Mouse (Mus musculus): ENCODE measurements at regions not wholly inside any gene's neighbourhood (a gene's known extent, or its start where the extent isn't known, plus 50 kb on each side); places are given as distances from the start of the nearest gene placed in this dataset.

DNA sequence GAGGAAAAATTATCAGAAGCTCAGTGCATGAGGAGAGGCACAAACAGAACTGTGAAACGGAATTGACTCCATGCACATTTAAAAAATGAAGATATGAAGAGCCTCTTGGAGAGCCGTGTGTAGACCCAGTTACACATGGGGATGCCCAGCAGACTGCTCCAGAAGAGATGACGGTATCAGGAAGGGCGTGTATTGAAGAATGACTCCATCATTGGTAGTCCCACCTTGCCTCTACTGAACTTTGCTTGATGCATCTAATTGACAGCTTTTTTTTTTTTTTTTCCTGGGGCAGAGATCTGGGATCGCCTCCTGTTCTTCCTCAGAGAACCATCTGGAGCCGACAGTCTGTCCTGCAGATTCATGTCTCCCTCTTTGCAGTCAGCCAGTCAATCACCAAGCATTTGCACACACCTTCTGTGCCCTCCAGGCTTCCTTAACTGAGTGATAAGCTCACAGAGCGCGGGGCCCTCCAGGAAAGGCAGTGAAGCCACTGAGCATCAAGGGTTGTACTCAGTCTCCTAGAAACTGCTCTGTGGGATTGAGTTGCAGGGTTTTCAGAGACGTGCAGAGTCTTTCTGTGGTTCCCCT, 57.6 kb upstream of the D1Pas1 start:
- DNase-seq (ENCODE audit: low spot score in 2 of 2), result no peak

DNA sequence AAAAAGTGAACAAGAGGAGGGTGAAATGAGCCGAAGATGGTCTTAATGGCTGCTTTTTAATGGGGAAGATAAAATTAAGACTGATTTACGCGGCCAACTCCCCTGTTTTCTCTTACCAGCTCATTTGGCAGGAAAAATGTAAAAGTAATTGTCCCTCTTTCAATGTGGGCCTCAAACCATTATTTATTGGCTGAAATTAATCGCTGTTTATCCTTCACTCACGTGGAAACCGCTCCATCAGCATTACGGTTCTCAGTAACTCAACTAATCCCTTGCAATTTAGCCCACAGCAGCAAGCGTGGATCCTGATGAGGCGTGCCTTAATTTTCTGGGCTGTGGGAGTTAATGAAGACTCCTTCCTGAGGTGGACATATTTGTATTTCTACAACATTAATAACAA, 58.1 kb upstream of the D1Pas1 start:
- DNase-seq (ENCODE audit: low spot score in 2 of 2), result no peak

DNA sequence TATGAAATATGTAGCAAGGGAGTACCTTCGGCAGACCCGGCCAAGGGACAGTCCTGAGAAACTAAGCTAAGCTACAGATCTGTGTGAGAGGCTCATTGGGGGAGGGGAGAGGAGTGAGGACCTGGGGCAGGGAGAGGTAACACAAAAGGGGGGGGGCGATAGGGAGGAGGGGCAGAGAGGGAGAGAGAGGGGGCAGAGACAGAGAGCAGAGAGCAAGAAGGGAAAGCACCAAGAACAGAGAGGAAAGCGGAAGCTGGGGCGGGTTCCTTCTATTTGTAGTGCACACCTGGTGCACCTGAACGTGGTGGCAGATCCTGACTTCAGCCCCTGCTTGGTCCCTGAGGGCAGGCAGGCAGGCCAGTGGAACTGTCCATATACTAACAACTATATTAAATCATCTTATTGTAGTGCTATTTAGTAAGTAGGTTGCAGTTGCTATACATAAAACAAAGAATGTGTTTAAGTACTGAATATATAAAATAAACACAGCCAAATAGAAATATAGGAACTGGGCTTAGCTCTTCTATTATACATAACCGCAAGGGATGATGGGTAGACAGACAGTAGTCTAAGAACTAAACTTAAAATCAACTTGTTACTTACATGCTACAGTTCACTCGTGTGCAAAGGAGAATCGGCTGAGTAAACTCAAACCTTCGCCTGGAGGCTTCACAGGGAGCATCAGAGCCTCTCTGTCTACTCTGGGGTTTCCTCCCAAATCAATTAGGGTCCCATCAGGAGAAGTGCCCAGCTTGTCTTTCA, 59.6 kb upstream of the D1Pas1 start:
- no peak for DNase-seq (ENCODE audit: low spot score in 2 of 2)

DNA sequence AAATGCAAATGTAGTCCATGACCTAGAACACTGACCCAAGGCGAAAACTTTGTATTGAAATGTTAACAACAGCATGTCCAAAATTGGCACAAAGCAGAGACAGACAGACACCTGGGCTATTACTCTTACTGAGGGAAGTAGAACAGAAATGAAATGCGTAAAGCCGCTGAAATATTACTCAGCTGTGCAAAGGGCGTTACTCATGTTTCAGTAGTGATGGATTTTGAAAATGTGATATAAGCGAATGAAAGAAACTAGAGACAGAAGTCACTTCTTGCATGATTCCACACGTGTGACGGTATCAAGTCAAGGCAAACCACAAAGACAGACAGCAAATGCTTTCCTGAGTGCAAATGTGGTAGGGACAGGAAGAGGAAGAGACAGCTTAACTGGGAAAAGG, 61.3 kb upstream of the D1Pas1 start:
- no peak for DNase-seq (ENCODE audit: low spot score in 2 of 2)

DNA sequence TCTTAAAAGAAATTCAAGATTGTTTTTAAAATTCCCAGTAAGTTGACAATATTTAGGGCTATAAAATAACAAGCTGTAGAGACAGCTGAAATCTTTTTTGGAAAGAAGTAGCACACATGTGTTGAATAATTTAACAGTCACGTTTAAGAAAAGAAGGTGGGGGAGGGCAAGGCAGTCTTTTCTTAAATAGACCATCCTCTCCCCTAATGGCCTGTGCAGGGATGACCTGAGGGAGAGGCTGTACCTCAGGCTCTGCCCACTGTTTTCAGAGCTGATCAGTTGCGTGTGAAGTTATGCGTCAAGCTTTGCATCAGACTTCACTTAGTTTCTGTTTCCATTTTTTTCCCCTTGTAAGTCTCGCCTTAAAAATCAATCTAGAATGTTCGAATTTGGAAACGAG, 65.7 kb upstream of the D1Pas1 start:
- DNase-seq (ENCODE audit: low spot score in 2 of 2), result no peak

DNA sequence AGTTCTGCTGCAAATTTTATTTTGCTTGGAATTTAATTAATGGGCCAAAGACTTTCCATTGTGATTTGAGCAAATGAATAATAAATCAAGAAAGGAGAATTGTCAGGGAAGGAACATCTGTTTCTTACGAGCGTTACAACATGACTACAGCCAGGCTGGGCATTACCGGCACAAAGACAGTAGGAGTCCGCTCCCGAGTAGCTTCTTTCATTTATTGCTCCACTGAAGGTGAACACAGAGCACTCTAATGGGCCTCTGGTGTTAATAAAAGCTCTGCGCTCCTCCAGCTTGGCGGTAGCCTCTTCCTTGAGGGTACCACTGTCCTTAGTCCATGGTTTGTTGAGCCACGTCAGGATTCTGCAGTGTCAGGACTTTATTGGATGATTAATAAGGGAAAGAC, 69.0 kb upstream of the D1Pas1 start:
- DNase-seq (ENCODE audit: low spot score in 2 of 2), result no peak

GRCm38 (mm10) chr1:186889584-186889852, 77.7 kb upstream of the D1Pas1 start:
- DNase-seq (ENCODE audit: low spot score in 2 of 2), result no peak

- no peak for DNase-seq (ENCODE audit: low spot score in 2 of 2)
Observed at GRCm38 (mm10) chr1:186888767-186889583, 78.2 kb upstream of the D1Pas1 start.

- no peak for DNase-seq (ENCODE audit: low spot score in 2 of 2)
Observed at GRCm38 (mm10) chr1:186887127-186887526, 80.1 kb upstream of the D1Pas1 start.

DNA sequence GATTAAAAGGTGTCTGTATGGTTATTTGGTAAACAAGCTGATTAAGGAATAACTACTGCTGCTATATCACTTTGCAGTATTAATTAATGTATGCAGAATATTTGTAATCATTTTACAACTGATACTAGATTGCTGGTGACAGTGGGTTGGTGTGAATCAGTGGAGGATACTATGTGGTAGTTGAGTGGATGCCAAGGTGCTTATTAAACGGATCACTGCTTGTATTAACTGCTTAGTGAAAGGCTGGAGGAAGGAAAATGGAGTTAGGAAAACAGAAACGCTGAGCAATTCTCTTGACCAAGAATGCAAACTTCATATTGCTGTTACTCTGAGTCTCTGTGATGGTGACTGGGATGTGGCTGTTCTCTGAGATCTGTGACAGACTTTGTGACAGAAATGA, 86.8 kb upstream of the D1Pas1 start:
- DNase-seq (ENCODE audit: low spot score in 2 of 2), result no peak

DNA sequence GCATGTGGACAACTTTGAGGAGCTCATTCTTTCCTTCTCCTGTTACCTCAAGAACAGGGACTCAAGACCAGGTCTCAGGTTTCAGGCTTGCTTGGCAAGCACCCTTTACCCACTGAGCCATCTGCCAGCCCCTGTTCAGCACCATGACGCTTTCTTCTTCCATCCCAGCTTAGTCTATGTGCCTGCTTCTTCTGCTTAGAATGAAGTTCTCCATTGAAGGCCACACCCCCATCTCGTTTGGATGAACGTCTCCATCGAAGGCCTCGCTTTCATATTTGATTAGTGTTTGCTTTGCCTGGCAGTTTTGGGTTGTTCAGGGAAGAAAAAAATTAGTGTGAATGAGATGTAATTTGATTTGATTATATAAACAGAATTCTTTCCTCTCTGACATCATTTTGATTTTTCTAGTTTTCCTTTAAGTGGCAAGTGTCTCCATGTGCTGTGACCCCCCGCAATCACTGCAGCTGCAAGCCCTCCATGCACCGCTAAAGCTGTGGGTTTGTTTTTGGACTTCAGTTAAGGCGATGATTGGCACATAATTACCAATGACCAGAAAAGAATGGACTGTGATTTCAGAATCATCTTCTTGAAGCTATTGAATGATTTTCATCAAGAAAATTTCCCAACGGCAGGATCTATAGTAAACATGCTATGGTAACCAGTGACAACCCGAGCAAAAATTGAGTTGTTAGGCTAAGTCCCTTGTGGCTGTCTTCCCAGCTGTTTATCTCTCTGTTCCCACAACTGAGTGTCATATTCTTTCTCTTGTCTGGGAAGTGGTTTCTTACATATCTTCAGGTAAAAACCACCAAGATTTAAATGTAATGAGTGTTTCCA, 106.4 kb upstream of the D1Pas1 start:
- DNase-seq (ENCODE audit: low spot score in 2 of 2), result no peak

- DNase-seq (ENCODE audit: low spot score in 2 of 2), result no peak
Observed at GRCm38 (mm10) chr1:186858285-186858684, 108.9 kb upstream of the D1Pas1 start.

GRCm38 (mm10) chr1:186855474-186856036, 106.4 kb upstream of the Rrp15 start:
- no peak for DNase-seq (ENCODE audit: low spot score in 2 of 2)

GRCm38 (mm10) chr1:186845256-186845655, 96.1 kb upstream of the Rrp15 start:
- DNase-seq (ENCODE audit: low spot score in 2 of 2), result no peak

GRCm38 (mm10) chr1:186833896-186834800, 85.0 kb upstream of the Rrp15 start:
- no peak for DNase-seq (ENCODE audit: low spot score in 2 of 2)

DNA sequence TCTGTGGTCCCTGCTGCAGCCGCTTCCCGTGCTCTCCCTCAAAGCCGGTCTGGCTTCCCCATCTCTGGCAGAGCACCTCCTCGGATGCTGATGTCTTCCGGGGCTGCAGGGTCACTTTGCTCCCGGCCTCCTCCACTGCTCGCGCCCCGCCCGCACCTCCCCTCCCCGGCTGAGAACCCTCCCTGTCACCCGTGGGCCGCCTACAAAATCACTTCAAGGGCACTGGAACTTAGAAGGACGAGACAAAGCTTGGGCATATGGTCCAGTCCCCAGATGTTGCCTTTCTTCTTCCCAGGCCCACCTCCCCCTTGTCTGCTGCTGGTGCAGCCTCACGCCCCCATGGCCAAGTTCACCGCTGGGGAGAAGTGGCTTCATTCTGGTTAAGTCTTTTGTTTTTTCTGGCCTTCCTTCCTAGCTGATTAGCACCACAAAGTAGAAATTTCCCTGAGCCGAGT, 84.3 kb upstream of the Rrp15 start:
- DNase-seq (ENCODE audit: low spot score in 2 of 2), result no peak

DNA sequence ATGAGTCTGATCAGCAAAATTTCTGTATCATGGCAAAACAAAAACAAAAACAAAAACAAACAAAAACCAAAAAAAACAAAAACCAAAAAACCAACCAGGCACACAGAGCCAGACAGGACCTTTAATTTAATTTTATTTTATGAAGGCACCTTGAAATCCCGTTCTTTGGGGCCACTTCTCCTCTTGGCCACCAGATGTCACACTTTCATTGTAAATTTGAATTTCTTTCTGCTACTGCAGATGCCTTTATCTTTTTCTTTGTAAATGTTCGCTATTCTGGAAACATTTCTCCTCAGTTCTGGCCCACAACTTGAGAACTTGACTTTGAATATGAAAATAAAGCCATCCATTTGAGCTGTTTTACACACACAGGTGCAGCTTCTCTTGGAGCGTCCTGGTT, 78.6 kb upstream of the Rrp15 start:
- peak in 1 of 2 experiments; percentile 6 for DNase-seq (ENCODE audit: low spot score in 2 of 2)

DNA sequence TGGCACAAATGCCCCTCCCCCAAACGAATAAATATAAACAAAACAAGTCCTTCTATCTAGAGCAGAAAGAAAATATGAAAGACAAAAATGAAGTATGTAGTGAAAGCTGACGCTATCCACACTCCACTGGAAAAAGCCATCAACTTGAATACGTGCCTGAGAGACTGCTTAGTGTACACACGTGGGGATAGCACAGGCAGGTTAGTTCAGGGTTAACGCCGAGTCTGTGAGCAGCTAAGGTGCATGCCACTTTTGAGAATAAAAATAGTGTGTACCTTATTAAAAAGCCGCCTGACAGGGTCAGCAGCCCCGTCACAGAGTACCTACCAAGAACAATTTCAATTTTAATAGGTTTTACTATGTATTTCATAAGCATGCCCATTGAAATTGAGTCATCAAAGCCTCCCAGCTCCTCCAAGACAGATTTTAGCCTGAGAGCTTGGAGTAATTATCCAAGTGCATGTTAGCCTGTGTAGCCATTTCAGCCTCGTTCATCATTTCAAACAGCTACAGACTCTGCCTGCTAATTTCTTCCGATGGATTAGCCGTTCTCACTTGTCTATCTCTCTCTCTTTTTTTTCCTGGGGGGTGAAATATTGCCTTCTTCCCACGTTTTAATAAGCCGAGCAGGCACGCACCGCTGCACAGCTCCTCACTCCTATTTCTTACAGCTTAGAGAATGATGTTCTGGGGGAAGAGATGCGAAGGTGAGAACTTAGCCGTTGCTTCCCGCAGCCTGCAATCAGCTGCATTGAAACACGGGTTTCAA, 59.2 kb upstream of the Rrp15 start:
- no peak for DNase-seq (ENCODE audit: low spot score in 2 of 2)

GRCm38 (mm10) chr1:186804451-186804850, 55.3 kb upstream of the Rrp15 start:
- no peak for DNase-seq (ENCODE audit: low spot score in 2 of 2)
